Mouse (Mus musculus) neural tube, embryonic 12.5 days (tissue): ENCODE data around the gene Sertad1. TPM values are rescaled to one million over a fixed set of nuclear protein-coding genes. Genes with fewer than 3 reads are reported as not detected.

Source experiments
- ATAC-seq: fragments of 200-750 bp; cut with Nextera tagmentation; 2 replicates; pipeline ENCODE4 v1.8.0; 2017; ENCODE audit warnings: low read depth, mild to moderate bottlenecking, moderate TSS enrichment, moderate library complexity; ENCODE audit not compliant: low FRiP score
- H3K27ac ChIP-seq: fragments of 300-500 bp; sonication (generic); 2 replicates; pipeline ENCODE4 v1.5.1; 2016
- H3K27me3 ChIP-seq: fragments of 300-500 bp; sonication (generic); replicated peaks from 2 replicates; pipeline ENCODE4 v1.6.1; 2016; ENCODE audit warnings: mild to moderate bottlenecking
- H3K36me3 ChIP-seq: fragments of 300-500 bp; sonication (generic); 2 replicates; pipeline ENCODE4 v1.6.1; 2016; ENCODE audit warnings: mild to moderate bottlenecking
- H3K4me1 ChIP-seq: fragments of 300-500 bp; sonication (generic); 2 replicates; pipeline ENCODE4 v1.6.1; 2016
- H3K4me2 ChIP-seq: fragments of 300-500 bp; sonication (generic); replicated peaks from 2 replicates; pipeline ENCODE4 v1.6.1; 2016; ENCODE audit warnings: mild to moderate bottlenecking
- H3K4me3 ChIP-seq: fragments of 300-500 bp; sonication (generic); 2 replicates; pipeline ENCODE4 v1.5.1; 2016
- H3K9ac ChIP-seq: fragments of 300-500 bp; sonication (generic); 2 replicates; pipeline ENCODE4 v1.6.1; 2016; ENCODE audit warnings: mild to moderate bottlenecking
- H3K9me3 ChIP-seq: fragments of 300-500 bp; sonication (generic); 2 replicates; pipeline ENCODE4 v1.6.1; 2016; ENCODE audit warnings: mild to moderate bottlenecking
- WGBS: fragments of 180-500 bp; shearing (Covaris S2); methylation state at CpG from one replicate; pipeline ENCODE4 v1.1.7; 2016; 5-methylcytosine and 5-hydroxymethylcytosine counted together
- polyA plus RNA-seq: library from polyadenylated mRNA; unstranded; fragments of >200 nt; fragmentation: Nextera tagmentation; extraction: Ambion mirVana; gene quantifications from 2 replicates; pipeline ENCODE4 v1.2.1, GENCODE M21; 2016

Sertad1 gene
- 14.6 and 14.8 TPM in 2 replicates for polyA plus RNA-seq

- WGBS, result under 1% methylated on average over 80 of the region's 80 CpGs
- Histone ChIP-seq H3K9me3 (no peaks in the 10 kb centered on the region), H3K36me3 (no peaks in the 10 kb centered on the region), H3K27ac (peak within 1 kb of the TSS; percentile 85), H3K9ac (peak within 1 kb of the TSS; percentile 79), H3K4me1 (peaks cover 24% of the 10 kb centered on the region), H3K4me3 (peak within 1 kb of the TSS; percentile 77), H3K4me2 (peak within 1 kb of the TSS; percentile 63), H3K27me3 (no peaks in the 10 kb centered on the region)
- ATAC-seq, result peak; percentile 96
Measured at GRCm38 (mm10) chr7:27486770-27487697, at the start of gene Sertad1. Sertad1 (plus strand) TSS chr7:27486910.

DNA sequence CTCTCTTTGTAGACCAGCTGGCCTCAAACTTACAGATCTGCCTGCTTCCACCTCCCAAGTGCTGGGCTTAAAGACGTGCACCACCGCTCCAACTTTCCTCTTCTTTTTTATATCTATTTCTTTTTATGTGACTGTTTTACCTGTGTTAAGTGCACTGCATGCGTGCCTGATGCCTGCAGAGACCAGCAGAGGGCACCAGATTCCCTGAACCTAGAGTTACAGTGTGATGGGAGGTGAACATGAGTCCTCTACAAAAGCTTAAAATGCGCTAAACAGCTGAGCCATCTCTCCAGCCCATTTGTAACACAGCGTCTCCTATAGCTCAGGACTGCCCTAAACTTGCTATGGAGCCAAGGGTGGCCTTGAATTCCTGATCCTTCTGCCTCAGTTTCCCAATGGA is 49.2 kb upstream of the Sertad1 start:
- no peak for ATAC-seq
- no peaks in the 10 kb centered on the region for H3K9me3 ChIP-seq
- H3K27me3 ChIP-seq, result peaks cover 24% of the 10 kb centered on the region
- H3K4me3 ChIP-seq, result no peak overlapping the region
- H3K4me1 ChIP-seq, result no peaks in the 10 kb centered on the region
- H3K9ac ChIP-seq, result no peak overlapping the region
- H3K4me2 ChIP-seq, result no peak overlapping the region
- 53% methylated on average over 5 of the region's 5 CpGs for WGBS
- H3K36me3 ChIP-seq, result no peaks in the 10 kb centered on the region
- no peak overlapping the region for H3K27ac ChIP-seq

- Histone ChIP-seq H3K4me2 (no peak overlapping the region), H3K4me1 (no peaks in the 10 kb centered on the region), H3K4me3 (no peak overlapping the region), H3K9me3 (no peaks in the 10 kb centered on the region), H3K9ac (no peak overlapping the region), H3K36me3 (no peaks in the 10 kb centered on the region), H3K27me3 (peaks cover 9% of the 10 kb centered on the region; the same call in 1 of the 2 replicates), H3K27ac (no peak overlapping the region)
- 78% methylated on average over 4 of the region's 4 CpGs for WGBS
- no peak for ATAC-seq
Measured at GRCm38 (mm10) chr7:27440014-27440413, 46.7 kb upstream of the Sertad1 start.

DNA sequence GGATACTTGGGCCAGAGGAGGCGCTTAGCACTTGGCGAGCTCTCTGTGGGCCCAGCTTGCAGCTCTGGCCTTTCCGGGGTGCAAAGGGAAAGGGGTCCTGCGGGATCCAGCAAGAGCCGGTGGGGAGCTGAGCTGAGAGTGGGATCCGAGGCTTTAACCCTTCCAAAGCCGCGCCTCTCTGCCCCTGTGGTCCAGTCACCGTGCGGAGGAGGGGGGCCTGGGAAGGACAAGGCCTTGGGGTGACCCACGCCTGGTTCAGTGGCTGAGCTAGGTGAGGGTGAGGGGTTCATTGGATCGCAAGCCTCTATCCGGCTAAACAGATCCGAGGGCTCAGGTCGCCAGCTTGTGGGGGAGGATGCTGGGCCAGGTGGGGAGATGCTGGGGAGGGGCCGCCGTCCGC is 40.7 kb upstream of the Sertad1 start:
- peaks cover 16% of the 10 kb centered on the region for H3K4me1 ChIP-seq
- no peaks in the 10 kb centered on the region for H3K36me3 ChIP-seq
- H3K27ac ChIP-seq, result no peak overlapping the region
- peak overlapping the region; percentile 54 for H3K4me3 ChIP-seq
- whole genome bisulfite sequencing, result 3% methylated on average over 15 of the region's 18 CpGs
- peak overlapping the region; percentile 88 for H3K4me2 ChIP-seq
- peak overlapping the region; percentile 68 for H3K9ac ChIP-seq
- peaks cover 25% of the 10 kb centered on the region for H3K27me3 ChIP-seq
- no peak for ATAC-seq
- H3K9me3 ChIP-seq, result no peaks in the 10 kb centered on the region

GRCm38 (mm10) chr7:27446521-27447418 is 39.9 kb upstream of the Sertad1 start:
- peak; percentile 46 for ATAC-seq
- no peak overlapping the region for H3K27ac ChIP-seq
- peak overlapping the region; percentile 88 for H3K4me2 ChIP-seq
- peak overlapping the region; percentile 54 for H3K4me3 ChIP-seq
- peaks cover 25% of the 10 kb centered on the region for H3K27me3 ChIP-seq
- peaks cover 16% of the 10 kb centered on the region for H3K4me1 ChIP-seq
- no peaks in the 10 kb centered on the region for H3K36me3 ChIP-seq
- peak overlapping the region; percentile 68 for H3K9ac ChIP-seq
- no peaks in the 10 kb centered on the region for H3K9me3 ChIP-seq
- WGBS, result 8% methylated on average over 51 of the region's 53 CpGs

- H3K9me3 ChIP-seq, result no peaks in the 10 kb centered on the region
- peaks cover 25% of the 10 kb centered on the region for H3K27me3 ChIP-seq
- H3K4me1 ChIP-seq, result peaks cover 16% of the 10 kb centered on the region
- no peak within 1 kb of the TSS for H3K27ac ChIP-seq
- H3K4me2 ChIP-seq, result peak within 1 kb of the TSS; percentile 88
- H3K9ac ChIP-seq, result peak within 1 kb of the TSS; percentile 68
- WGBS, result 1% methylated on average over 54 of the region's 54 CpGs
- peak within 1 kb of the TSS; percentile 54 for H3K4me3 ChIP-seq
- ATAC-seq, result peak; percentile 93
- H3K36me3 ChIP-seq, result no peaks in the 10 kb centered on the region
Measured at GRCm38 (mm10) chr7:27447419-27448286, 39.1 kb upstream of the Sertad1 start, which contains the start of the genes Sptbn4 and Blvrb. Sptbn4 (minus strand) TSS chr7:27447686. Blvrb (plus strand) TSS chr7:27447978.

- H3K9me3 ChIP-seq, result no peaks in the 10 kb centered on the region
- peaks cover 25% of the 10 kb centered on the region for H3K27me3 ChIP-seq
- peaks cover 16% of the 10 kb centered on the region for H3K4me1 ChIP-seq
- H3K36me3 ChIP-seq, result no peaks in the 10 kb centered on the region
- ATAC-seq, result no peak
- no peak overlapping the region for H3K27ac ChIP-seq
- peak overlapping the region; percentile 49 for H3K4me3 ChIP-seq
- H3K9ac ChIP-seq, result peak overlapping the region; percentile 56
- peak overlapping the region; percentile 88 for H3K4me2 ChIP-seq
- WGBS, result 61% methylated on average over 15 of the region's 15 CpGs
Measured at GRCm38 (mm10) chr7:27448421-27449206, 38.1 kb upstream of the Sertad1 start.

- no peak for ATAC-seq
- peaks cover 16% of the 10 kb centered on the region for H3K4me1 ChIP-seq
- WGBS, result 60% methylated on average over 10 of the region's 10 CpGs
- no peak overlapping the region for H3K4me2 ChIP-seq
- H3K27me3 ChIP-seq, result peaks cover 25% of the 10 kb centered on the region
- H3K4me3 ChIP-seq, result no peak overlapping the region
- no peak overlapping the region for H3K27ac ChIP-seq
- H3K9ac ChIP-seq, result no peak overlapping the region
- H3K9me3 ChIP-seq, result no peaks in the 10 kb centered on the region
- H3K36me3 ChIP-seq, result no peaks in the 10 kb centered on the region
Measured at GRCm38 (mm10) chr7:27449256-27449862, 37.4 kb upstream of the Sertad1 start.

DNA sequence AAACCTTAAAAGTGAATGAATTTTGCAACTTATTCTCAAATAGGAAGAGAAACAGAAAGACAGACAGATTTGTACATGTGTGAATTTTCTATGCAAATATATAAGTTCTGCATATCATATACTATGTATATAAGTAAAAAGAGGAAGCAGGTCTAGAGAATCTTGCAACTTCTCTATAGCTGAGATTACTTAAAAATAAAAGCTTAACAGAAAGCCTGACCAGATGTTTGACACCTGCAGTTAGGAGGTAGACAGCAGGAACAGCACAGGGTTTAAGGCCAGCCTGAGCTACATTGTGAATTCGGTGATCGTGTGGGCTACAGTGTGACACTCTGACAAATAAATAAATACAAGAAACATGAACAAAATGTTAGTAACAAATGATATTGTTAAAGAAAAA is 35.4 kb upstream of the Sertad1 start:
- H3K36me3 ChIP-seq, result no peaks in the 10 kb centered on the region
- H3K9me3 ChIP-seq, result no peaks in the 10 kb centered on the region
- H3K27me3 ChIP-seq, result peaks cover 8% of the 10 kb centered on the region
- H3K4me1 ChIP-seq, result peaks cover 12% of the 10 kb centered on the region
- H3K9ac ChIP-seq, result no peak overlapping the region
- no peak overlapping the region for H3K4me3 ChIP-seq
- 95% methylated on average over 2 of the region's 2 CpGs for WGBS
- no peak overlapping the region for H3K27ac ChIP-seq
- no peak overlapping the region for H3K4me2 ChIP-seq
- no peak for ATAC-seq

- Histone ChIP-seq H3K27ac (no peak overlapping the region), H3K36me3 (no peaks in the 10 kb centered on the region), H3K9me3 (no peaks in the 10 kb centered on the region), H3K27me3 (peaks cover under 1% of the 10 kb centered on the region; the same call in 1 of the 2 replicates), H3K9ac (no peak overlapping the region), H3K4me3 (no peak overlapping the region), H3K4me1 (peaks cover 8% of the 10 kb centered on the region; the same call in 1 of the 2 replicates), H3K4me2 (no peak overlapping the region)
- ATAC-seq, result no peak
- 61% methylated on average over 13 of the region's 13 CpGs for WGBS
Measured at GRCm38 (mm10) chr7:27452206-27452770, 34.4 kb upstream of the Sertad1 start.
